Mouse (Mus musculus) ES-E14 (cell line): ENCODE data around the gene Yjefn3. TPM values are rescaled to one million over a fixed set of nuclear protein-coding genes. Genes with fewer than 3 reads are reported as not detected.

Experiments
- DNase-seq: peaks from one replicate; pipeline ENCODE4 v3.0.0-alpha.2; 2013; ENCODE audit warnings: low read depth, low spot score
- H3K27ac ChIP-seq: 2 replicates; pipeline ENCODE4 v1.5.1; 2012; ENCODE audit warnings: low read depth, mild to moderate bottlenecking, low read length, moderate library complexity, mixed read lengths; ENCODE audit not compliant: poor library complexity, insufficient read depth, severe bottlenecking
- H3K36me3 ChIP-seq: 2 replicates; pipeline ENCODE4 v1.6.1; 2012; ENCODE audit warnings: mild to moderate bottlenecking, low read length, moderate library complexity, mixed read lengths; ENCODE audit not compliant: control insufficient read depth, poor library complexity, insufficient read depth, severe bottlenecking
- H3K4me1 ChIP-seq, 2 experiments: fragments of 150-350 bp in 1 of 2; sonication (generic) in 1 of 2; 2 replicates each; pipeline ENCODE4 v1.6.1; 2012; ENCODE audit warnings: low read length in 2 of 2, mild to moderate bottlenecking in 1 of 2, mixed read lengths in 1 of 2; ENCODE audit not compliant: control insufficient read depth in 2 of 2, insufficient read depth in 2 of 2, poor library complexity in 1 of 2
- H3K4me3 ChIP-seq, 2 experiments: fragments of 150-350 bp in 1 of 2; sonication (generic) in 1 of 2; 2 replicates each; pipeline ENCODE4 v1.5.1; 2012; ENCODE audit warnings: low read length in 2 of 2, low read depth in 1 of 2, mild to moderate bottlenecking in 1 of 2, mixed read lengths in 1 of 2; ENCODE audit not compliant: insufficient read depth in 1 of 2, poor library complexity in 1 of 2, severe bottlenecking in 1 of 2
- H3K9ac ChIP-seq: 2 replicates; pipeline ENCODE4 v1.6.1; 2012; ENCODE audit warnings: low read depth, mild to moderate bottlenecking, low read length, mixed read lengths; ENCODE audit not compliant: poor library complexity, insufficient read depth, severe bottlenecking
- H3K9me3 ChIP-seq: fragments of 150-350 bp; sonication (generic); 2 replicates; pipeline ENCODE4 v1.6.1; 2012; ENCODE audit warnings: low read depth, mild to moderate bottlenecking, low read length; ENCODE audit not compliant: control insufficient read depth, insufficient read depth
- CHD2 ChIP-seq: IDR thresholded peaks from 2 replicates; pipeline ENCODE4 v1.6.1; 2014; ENCODE audit warnings: mild to moderate bottlenecking, low read depth, low read length, inconsistent platforms
- HCFC1 ChIP-seq: IDR thresholded peaks from 2 replicates; pipeline ENCODE4 v1.6.1; 2012; ENCODE audit warnings: low read length, inconsistent platforms, borderline replicate concordance; ENCODE audit not compliant: insufficient read depth
- MAFK ChIP-seq: IDR thresholded peaks from 2 replicates; pipeline ENCODE4 v1.6.1; 2014; ENCODE audit warnings: mild to moderate bottlenecking, low read depth, low read length, inconsistent platforms; ENCODE audit not compliant: insufficient read depth
- ZC3H11A ChIP-seq: IDR thresholded peaks from 2 replicates; pipeline ENCODE4 v1.6.1; 2012; ENCODE audit warnings: low read depth, mild to moderate bottlenecking, inconsistent platforms, low read length, borderline replicate concordance
- ZNF384 ChIP-seq: IDR thresholded peaks from 2 replicates; pipeline ENCODE4 v1.6.1; 2012; ENCODE audit warnings: low read depth, low read length, inconsistent platforms
- in situ Hi-C, 2 experiments: fragments of 600-800 bp; cut with MboI; formaldehyde crosslinking; loops; one replicate each; pipeline ENCODE4 v1.15.1; 2025; ENCODE audit warnings: low sequenced_read_pairs in 2 of 2, inconsistent platforms in 1 of 2; ENCODE audit not compliant: unreplicated experiment in 2 of 2
- total RNA-seq: library from RNA; depleted of rRNA; stranded (reverse); fragments of 300-350 nt; gene quantifications from 2 replicates; pipeline ENCODE4 v1.2.3, GENCODE M21; 2012

Yjefn3 gene
- total RNA-seq, 1 experiment = 7.0 TPM

DNA sequence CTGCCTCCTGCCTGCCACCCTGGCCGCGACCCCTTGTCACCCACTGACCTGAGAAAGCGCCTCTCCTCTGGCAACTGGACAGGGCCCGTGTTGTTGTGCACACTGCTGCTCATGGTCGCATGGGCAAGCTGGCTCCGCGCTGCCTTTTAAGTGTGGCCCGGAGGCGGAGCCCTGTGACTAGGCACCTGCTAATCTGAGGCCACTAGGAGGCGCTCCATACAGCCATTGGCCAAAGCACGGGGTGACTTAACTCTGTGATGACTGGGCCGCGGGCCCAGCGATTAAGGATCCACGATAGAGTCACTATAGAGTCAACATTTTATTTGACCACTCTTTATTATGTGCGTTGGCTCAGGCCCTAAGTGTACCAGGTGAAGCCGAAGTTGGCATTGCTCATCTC, 8.6 kb downstream of the Yjefn3 start:
- DNase-seq = peak; percentile 89
- Histone ChIP-seq H3K9ac (no peak overlapping the region), H3K9me3 (no peaks in the 10 kb centered on the region), H3K27ac (no peak overlapping the region), H3K4me3 (no peak overlapping the region), H3K4me1 (peaks cover 8 to 18% of the 10 kb centered on the region in 2 experiments; a peak in 2 of 4 replicates), H3K36me3 (peaks cover 24% of the 10 kb centered on the region)
- TF ChIP-seq ZC3H11A (no peak), MAFK (no peak), HCFC1 (no peak), CHD2 (no peak), ZNF384 (no peak)
- in situ Hi-C loops = no loop called here

DNA sequence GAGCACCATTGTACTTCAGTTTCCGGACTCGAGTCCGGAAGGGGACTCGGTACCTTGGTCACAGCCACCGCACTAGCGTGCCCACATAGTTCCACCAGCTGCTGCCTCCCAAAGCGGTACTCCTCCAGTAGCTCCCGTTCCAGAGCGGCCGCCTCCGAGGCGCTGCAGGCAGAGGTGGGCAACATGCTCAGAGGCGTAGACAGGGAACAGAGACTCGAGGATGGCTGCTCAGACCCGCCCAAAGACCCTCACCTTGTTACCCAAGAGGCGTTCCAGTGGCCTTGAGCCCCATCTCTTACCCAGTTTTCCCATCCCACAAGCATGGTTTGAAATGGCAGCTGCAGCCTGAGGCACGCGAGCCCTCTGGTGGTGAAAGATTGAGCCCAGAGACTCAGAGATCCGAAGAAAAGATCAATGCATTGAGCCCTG, 11.7 kb downstream of the Yjefn3 start:
- in situ Hi-C loops = no loop called here
- Histone ChIP-seq H3K4me3 (peak overlapping the region; percentile 1 to 32; a peak in 1 of 4 replicates), H3K4me1 (peaks cover 8 to 23% of the 10 kb centered on the region in 2 experiments; a peak in 2 of 4 replicates), H3K27ac (no peak overlapping the region), H3K9me3 (no peaks in the 10 kb centered on the region), H3K9ac (no peak overlapping the region), H3K36me3 (peaks cover 8% of the 10 kb centered on the region; the same call in 1 of the 2 replicates)
- no peak for DNase-seq
- TF ChIP-seq MAFK = no peak
- TF ChIP-seq ZC3H11A = peak; percentile 43; the same call in 1 of the 2 replicates

DNA sequence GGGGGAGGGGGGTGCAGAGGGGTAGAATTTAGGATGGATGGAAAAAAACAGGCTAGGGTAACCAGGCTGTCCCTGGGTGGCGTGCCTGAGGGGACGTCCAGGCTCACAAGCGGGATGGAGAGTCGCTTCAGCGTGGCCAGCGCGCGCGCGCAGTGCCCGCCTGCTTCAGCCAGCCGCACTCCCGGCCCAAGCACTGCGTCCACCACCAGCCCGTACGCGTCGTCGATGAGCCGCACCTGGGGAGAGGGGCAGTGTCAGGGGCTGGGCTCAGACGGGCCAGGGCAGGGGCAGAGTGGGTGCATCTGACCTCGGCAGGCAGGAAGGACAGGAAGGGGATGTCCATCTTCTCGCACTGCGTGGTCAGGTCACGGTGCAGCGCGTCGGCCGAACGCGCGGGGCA, 13.6 kb downstream of the Yjefn3 start:
- Histone ChIP-seq H3K4me1 (peaks cover 3 to 16% of the 10 kb centered on the region in 2 experiments; a peak in 1 of 4 replicates), H3K4me3 (peak overlapping the region; percentile 5 to 57), H3K9ac (no peak overlapping the region; the same call in 1 of the 2 replicates), H3K9me3 (no peaks in the 10 kb centered on the region), H3K36me3 (no peaks in the 10 kb centered on the region), H3K27ac (no peak overlapping the region)
- no peak for TF ChIP-seq CHD2
- no peak for TF ChIP-seq ZNF384
- TF ChIP-seq HCFC1 = no peak
- TF ChIP-seq ZC3H11A = no peak
- TF ChIP-seq MAFK = no peak
- in situ Hi-C loops = no loop called here
- no peak for DNase-seq

DNA sequence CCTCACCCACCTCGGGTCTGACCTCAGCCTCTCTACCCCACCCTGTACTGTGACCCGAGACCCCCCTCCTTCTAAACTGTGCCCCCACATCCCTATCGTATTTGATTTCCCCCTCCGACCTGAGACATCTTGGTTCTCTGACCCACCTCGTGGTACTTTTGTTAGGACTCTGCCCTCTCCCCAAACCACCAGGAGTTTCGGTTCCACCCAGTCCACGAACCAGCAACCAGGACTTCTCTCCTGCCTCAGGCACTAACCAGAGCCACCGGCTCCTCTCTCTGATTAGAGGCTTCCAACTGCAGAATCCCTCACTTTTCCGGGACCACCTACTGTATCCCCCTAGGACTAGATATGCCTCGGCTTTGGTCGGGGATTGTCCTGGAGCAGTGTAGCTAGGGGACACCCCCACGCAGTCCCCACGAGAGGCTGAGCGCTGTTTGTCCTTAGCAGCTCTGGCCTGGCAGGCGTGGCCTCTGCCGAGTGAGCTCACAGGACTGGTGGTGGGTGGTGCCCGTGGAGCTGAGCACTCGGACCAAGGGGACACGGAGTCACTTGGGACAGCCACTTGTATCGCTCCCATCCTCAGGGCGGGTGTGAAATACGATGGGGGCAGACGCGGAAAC, 14.2 kb downstream of the Yjefn3 start:
- Histone ChIP-seq H3K4me3 (peak overlapping the region; percentile 5 to 57; a peak in 2 of 4 replicates), H3K27ac (no peak overlapping the region), H3K9me3 (no peaks in the 10 kb centered on the region), H3K36me3 (no peaks in the 10 kb centered on the region), H3K4me1 (peaks cover 3 to 14% of the 10 kb centered on the region in 2 experiments; a peak in 1 of 4 replicates), H3K9ac (no peak overlapping the region)
- DNase-seq = no peak
- TF ChIP-seq HCFC1 (no peak), ZNF384 (no peak), CHD2 (no peak), MAFK (no peak), ZC3H11A (no peak)
- in situ Hi-C loops = no loop called here
